Mouse (Mus musculus): ENCODE data around the gene Ccdc148.

Gene Ccdc148

DNA sequence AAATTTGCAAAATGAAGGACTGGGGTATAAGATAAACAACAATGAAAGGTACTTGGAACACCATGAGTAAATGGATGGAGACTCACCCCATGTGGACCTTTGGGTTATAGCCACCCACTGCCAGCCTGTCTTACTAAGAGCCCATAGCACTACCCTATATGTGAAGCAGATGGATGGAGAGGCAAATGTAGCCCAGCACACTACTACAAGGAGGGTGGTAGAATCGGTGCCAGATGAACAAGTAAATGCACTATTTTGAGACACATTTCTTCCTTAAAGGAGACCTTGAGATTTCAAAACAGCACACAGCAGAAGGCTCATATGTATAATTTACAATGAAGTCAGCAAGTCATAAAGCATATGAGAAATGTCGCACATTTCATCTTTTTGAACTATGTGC, 234.9 kb downstream of the Ccdc148 start:
- no peak for DNase-seq (ENCODE audit: low read depth, low spot score)

DNA sequence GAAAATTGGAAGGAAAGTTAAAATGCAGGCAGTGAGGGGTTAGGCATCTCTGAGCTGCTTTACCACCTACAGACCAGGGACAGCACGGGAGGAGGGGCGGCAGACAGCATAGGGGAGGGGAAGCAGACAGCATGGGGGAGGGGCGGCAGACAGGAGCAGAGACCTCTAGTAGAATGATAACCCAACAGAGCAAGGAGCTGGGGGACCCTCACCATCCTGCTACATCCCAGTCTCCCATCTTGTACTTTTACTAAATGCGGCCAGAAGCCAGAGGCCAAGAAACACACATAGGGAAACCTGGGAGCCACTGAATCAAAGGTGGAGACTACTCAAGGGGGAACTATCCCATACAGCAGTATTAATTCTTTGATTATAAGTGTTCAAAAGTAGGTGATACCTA, 242.1 kb downstream of the Ccdc148 start:
- DNase-seq (ENCODE audit: low read depth, low spot score) = no peak

DNA sequence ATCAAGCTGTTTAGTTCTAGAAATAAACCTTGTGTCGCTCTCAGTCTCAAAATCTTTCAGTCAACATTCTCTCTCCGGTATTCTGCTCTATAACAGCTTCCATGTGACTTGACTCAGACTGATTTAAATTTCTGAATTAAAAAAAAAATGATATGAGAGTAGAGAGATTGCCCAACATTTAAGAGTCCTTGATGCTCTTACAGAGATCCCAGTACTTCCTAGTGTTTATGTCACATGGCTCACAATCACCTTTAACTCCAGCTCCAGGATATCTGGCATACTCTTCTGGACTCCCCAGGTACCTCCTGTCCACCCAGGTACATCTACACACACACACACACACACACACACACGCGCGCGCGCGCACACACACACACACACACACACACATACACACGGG, 248.1 kb downstream of the Ccdc148 start:
- no peak for DNase-seq (ENCODE audit: low read depth, low spot score)

DNA sequence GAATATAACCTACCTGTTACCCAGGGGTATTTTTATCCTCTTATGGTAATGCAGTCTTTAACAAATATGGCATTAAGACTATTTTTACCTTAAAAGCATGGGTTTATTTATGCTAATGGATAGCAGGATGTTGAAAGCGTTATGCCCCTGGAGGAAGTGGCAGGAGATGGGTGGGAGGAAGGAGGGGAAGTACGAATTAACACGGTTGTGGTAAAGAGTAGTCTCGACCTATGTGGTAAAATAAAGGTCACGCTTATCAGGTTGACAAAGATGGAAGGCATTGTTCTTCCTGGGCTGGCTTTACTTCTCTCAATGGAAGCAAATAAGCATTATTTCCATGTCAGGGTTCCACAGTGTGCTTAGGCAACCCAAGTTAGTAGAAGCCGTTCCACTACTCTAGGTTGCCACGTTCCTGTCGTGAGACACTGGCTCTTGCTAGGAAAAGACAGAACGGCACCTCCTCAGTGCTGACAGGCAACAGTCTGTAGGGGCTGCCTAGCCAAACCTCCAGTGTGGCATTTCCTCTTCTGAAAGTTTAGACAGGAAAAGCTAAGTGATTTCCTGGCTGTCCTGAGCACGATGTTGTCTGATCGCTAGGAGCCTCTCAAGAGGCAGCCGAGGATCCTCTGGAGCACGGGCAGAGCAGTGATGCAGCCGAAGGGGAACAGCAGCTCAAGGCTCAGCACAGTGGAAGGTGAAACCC, 253.5 kb downstream of the Ccdc148 start:
- DNase-seq (ENCODE audit: low read depth, low spot score) = no peak

DNA sequence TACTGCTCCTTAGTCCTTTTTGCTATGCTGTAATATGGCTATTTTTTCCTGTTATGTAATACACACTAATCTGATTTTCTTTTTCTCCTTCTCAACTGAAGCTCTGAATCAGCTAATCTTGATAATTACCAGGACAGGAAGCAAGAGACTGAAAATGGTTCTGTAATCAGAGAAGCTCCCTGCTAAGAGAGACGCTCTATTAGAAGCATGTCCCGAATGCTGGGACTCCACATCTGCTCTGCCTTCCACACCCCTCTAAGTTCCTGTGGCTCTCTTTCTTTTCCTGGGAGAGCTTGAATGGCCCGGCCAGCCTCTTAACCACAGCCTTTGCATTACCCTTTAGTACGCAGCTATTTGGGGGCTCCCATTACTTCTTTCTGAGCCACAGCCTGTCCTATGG, 255.4 kb downstream of the Ccdc148 start:
- DNase-seq (ENCODE audit: low read depth, low spot score) = no peak

DNA sequence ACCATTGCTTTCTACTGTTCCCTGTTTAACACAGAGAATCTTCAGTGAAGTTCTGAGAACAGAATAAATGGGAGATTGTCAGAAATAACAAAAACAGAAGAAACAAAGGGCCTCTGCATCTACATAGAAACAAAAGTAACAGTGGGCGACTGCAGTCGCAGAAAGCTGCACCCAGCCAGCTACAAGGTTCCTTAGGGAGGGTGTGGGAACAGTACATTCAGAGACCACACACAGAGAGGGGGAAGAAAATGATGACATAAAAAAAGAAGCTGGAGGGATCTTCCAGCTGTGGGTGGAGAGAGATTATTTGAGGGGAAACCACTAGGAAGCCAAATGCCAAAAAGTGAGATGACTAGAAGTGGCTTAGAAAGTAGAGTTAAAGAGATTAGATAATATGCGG, 280.6 kb downstream of the Ccdc148 start:
- no peak for DNase-seq (ENCODE audit: low read depth, low spot score)

DNA sequence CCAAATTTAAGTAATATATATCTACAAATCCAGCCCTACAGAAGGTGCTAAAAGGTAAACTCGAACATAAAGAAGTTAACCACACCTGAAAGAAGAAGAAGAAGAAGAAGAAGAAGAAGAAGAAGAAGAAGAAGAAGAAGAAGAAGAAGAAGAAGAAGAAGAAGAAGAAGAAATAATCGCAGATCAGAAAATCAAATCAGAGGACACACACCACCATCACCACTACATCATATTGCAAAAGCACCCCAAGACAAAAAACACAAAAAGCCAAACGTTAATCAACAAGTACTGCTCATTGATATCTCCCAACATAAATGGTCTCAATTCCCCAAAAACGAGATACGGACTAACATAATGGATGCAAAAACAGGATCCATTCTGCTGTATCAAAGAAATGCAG, 301.3 kb downstream of the Ccdc148 start, which contains the start of gene Gm11099:
Gene Gm11099 (plus strand): TSS at position 301 of the 400 bp plus-strand sequence.
- DNase-seq (ENCODE audit: low read depth, low spot score) = no peak

DNA sequence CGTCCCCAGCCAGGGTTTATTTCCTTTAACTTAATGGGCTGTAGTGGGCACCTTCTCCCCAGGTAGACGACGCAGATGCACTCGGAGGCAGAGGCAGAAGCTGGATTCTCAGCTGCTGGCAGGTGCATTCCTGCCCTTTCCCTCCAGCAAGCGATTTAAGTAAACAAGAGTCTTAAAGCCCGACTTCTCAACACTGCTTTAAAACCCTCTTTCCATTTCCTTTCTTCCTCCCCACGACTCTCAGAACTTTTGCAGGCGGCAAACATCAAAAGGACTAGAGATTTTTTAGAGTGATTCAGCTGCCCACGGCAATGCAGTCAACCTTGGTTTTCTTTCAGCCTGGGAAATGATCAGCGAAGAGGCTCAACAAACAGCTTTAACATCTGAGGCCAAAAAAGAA, 316.0 kb downstream of the Ccdc148 start:
- no peak for DNase-seq (ENCODE audit: low read depth, low spot score)

DNA sequence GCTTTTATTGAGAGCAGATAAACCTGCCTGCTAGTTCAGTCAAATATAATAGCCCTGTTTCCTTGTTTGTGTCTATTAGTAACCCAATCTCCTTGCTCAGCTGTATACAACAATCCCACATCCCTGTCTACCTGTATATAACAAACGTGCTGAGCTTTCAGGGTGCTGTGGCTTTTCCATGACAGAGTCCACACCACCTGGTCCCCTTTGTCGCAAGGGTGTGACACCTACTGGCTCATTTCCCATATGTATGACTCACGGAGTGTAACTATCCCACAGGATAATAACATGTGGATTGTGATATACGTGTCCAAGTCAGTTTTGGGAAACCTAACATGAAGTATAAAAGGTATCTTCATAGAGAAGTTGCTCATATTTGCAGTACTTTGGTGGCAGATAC, 318.0 kb downstream of the Ccdc148 start:
- no peak for DNase-seq (ENCODE audit: low read depth, low spot score)

DNA sequence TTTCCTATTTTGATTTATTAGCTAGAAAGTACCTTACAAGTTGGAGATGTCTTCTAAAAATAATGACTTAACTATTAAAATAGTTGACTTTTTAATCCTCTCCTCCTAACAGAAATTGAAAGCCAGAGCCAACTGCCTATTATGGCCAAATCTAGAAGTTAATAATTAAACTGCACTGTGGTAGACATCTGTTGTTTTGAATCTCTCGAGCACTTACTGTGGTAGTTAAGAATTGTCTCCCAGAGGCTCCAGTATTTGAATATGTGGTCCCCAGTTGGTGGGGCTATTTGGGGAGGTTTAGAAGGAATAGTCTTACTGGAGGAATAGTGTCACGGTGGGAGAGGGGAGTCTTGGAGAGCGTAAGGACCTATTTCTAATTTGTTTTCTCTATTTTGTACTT, 319.5 kb downstream of the Ccdc148 start:
- DNase-seq (ENCODE audit: low read depth, low spot score) = no peak

DNA sequence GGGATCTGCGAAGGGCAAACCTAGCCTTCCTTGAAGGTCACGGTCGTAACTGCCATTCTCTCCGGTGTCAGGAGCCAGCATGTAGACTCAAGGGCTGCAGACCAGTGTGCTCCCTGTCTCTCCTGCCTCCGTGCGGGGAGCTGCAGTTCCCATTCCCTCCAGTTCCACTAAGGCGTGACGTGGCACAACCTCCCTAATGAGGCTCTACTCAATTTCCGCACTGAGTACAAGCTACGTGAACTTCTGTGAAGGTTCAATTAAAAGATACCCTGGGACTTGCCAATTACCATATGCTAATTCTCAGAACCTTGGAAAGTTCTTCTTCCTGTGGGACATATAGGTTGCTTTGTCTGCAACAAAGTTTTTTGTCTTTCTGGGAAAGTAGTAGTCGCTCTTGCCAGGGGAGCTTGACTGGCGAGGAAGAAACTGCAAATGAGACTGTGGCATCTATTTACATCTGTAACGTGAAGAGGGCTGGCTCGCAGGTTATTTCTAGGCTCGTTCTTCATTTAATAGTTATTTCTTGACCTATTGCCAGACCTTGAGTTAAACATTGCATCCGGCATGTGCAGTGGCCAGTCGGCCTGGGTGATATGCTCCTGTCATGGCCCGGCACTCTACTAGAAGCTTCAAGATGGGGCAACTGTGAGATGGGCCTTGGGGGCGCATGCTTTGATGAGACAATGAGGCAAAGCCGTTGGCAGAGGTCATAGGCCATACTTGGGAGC, 328.1 kb downstream of the Ccdc148 start:
- no peak for DNase-seq (ENCODE audit: low read depth, low spot score)

DNA sequence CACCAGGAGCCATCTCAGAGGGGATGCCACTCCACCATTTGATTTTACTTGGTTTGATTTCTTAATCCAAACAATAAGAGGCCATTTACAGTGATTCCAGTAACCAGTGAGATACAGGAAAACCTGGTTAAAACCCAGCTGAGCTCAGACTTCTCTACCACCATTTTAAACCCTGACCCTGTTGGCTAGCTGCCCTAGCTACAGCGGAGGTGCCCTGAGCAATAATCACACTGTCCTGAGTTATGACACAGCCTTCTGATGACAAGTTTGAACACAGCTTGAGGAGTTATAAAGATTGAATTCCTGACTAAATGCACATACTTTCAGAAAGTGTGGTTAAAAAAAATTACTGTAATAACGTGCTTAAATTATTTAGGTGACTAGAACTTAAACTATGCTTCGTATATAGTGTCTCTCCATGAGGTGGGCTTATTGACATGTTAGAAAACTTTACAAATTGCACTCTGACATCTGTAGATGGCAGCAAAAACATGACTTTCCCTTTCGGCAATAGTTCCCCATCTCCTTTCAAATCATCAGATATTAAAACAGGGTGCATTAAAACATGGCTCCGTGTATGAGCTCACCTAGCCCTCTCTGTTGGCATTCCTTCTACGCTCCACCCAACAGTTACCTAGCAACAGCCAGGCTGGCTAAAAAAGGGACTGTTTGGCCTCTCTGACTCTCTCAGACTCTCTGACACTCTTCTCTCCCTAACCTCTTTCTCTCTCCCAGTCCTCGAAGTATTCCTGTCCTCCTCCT, 330.3 kb downstream of the Ccdc148 start:
- no peak for DNase-seq (ENCODE audit: low read depth, low spot score)

DNA sequence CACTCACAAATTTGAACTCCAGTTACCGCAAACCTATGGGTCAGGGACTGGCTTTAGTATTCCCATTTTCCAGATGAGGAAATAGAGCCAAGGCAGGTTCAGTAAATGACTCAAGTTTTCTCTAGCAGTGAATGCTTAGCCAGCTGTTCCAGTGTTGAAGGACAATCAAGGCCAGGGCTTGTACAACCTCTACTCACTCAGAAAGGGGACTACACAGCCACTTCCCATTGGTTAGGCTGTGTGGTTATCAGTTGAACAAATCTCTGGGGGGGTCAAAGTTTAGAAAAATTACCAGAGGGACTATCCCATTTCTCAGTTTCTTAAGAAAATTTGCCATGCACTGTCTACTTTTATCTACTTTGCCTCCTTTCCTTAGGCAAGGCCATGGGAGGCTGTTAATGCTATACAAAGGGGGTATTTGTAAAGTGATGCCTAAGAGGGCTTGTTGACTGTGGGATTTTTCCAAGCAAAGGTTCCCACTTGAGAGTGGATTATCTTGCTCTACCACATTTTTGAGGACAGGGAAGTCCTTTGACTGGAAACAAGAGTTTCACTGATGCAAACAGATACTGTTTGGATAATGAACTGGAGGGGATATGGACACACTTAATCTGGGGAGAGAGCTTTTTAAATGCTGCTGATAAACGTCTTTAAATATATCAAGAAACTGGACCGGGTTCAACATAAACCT, 331.4 kb downstream of the Ccdc148 start:
- no peak for DNase-seq (ENCODE audit: low read depth, low spot score)

DNA sequence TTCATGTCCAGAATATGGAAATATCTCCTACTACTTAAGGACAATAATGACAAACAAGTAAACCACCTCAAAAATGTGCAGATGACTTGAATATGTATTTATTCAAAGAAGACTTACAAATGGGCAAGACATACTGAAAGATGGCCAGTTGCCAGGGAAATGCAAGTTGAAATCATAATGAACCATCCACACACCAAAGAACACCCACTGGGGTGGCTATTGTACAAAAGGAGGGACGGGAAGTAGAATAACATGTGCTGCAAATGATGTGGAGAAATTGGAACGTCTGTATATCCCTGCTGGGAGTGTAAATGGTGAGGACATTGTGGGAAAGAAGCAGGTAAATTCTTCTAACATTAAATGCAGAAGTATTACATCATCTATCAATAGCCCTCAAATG, 347.5 kb downstream of the Ccdc148 start:
- DNase-seq (ENCODE audit: low read depth, low spot score) = no peak

DNA sequence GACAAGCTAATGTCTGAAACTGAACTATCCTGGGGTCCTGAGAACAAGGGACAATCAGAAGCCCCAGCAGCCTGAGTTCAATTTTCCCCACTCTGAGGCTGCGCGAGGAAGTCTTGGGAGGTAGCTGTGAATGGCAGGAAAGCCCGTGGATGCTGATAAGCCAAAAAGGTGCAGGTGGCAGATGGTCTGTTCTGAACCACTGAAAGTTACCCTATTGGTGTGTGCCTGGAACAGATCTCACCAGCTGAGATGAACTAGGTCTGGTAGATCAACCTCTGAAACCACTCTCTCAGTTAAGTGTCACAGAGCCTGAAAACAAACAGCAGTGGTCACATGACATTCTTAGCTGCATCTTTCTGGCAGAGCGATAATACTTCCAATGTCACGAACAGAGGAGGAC, 360.9 kb downstream of the Ccdc148 start:
- no peak for DNase-seq (ENCODE audit: low read depth, low spot score)

DNA sequence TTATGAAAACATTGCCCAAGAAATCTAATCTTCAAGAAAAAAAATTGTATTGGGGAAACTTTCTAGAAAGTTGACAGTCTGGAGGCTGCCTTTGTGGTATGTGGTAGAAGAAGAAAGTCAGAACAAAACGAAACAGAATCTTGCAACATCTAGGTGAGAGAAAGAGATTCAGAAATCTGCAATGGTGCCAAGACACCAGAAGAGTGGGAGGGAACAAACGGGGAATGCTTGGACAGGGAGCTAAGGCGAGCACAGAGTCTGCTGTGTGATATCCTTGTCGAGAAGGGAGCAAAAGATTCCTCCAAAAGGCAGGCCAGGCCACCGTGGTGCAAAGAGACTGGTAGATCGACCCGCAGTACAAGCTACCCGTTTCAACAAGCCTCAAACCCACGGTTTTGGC, 361.4 kb downstream of the Ccdc148 start:
- no peak for DNase-seq (ENCODE audit: low read depth, low spot score)

DNA sequence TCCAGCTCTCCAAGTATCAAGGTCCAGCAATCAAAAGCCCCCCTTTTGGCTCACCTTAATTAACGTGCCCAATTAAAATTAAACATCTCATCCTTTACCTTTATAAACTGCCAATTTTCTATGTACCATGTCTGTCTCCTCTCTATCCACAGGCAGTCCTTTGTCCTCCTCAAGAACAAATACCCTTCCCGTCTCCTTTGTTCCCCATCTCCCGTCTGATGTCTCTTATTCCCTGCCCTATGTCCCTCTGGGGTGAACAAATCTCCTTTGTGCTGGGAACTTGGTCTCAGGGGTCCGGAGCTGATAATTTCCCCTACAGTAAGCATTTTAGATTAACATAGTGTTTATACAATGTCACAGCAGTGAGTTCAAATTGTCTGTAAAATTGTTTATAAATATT, 363.0 kb downstream of the Ccdc148 start:
- no peak for DNase-seq (ENCODE audit: low read depth, low spot score)

DNA sequence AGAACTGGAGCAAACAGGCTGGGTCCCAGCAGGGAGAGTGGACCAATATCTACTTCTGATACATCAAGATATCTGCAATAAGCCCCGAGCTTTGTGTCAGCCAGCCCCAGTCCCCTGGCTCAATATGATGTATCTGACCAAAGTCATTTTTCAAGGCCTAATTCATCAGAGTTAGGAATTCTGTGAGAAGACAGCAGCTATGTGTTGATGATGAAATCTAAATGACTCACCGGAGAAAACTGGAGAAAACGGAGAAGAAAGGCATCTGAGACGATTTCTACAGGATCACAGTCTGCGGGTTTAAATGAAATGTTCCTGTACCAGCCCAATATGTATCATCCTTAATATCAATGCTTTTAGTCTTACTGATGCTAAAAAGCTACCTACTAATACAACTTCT, 365.1 kb downstream of the Ccdc148 start:
- no peak for DNase-seq (ENCODE audit: low read depth, low spot score)

DNA sequence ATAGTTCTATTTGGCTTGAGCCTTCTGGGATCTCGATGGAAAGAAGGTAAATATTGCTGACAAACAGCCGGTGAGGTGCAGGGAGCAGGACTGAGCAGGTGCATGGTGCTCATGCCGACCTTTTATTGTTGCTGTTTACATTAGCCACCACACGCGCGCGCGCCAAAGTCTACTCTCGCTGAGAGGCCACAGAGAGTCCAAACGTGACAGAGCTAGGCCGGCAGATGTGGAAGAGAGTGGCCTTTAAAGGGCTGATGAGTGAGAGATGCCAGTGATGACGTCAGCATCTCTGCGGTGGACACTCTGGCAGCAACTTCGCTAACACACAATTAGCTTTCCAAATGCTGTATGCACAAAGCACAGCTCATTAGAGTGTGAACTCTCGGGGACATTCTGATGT, 366.0 kb downstream of the Ccdc148 start:
- DNase-seq (ENCODE audit: low read depth, low spot score) = no peak

DNA sequence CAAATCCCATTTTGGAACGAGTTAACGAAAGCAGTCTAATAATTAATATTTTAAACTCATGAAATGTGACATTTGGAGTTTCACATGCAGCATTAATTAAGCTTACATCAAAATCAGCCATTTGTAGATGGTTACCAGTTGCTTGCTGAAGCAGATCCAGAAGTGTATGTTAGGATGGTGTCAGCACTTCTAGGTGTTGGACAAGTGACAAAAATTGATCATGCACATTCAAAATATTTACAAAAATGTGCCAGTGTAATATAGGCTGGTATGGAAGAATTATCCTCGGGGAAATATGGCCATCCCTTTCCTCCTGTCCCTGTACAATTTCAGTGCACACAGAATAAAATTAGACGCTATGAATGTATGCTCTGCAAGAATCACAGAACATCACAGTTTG, 370.1 kb downstream of the Ccdc148 start:
- DNase-seq (ENCODE audit: low read depth, low spot score) = no peak

DNA sequence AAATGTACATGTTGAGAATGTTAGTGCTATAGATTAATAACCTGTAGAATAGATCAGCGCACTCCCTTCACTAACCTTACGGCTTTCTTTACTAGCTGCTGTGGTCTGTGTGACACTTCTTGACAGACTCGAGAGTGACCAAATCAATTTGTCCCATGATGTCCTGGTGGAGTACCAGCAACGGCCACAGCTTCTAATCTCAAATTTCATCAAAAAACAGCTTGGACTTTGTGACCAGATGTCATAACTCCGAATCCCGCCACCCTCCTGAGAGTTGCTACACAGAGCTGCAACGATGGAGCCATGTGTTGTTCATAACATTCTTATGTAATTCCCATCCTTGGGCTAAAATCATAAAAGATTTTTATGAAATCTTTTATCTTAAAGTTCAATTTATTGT, 370.5 kb downstream of the Ccdc148 start:
- no peak for DNase-seq (ENCODE audit: low read depth, low spot score)

DNA sequence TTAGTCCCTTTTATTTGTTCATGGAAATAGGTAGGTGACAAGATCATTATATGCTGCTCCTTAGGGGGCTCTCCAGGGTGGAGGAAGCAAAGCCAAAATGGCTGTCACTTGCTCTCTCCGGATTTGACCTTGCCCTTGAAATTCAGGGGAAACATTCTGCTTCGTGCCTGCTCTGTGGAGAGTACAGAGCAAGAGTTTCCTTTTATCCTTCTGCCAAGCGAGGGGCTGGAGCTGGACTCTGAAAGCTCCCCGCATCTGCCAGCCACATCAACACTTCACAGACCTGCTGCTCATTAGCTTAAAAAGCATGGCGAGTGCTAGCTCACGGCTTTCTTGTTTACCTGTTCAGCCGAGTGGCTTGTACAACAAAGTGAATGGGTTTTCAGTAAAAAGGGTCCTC, 373.1 kb downstream of the Ccdc148 start:
- peak; percentile 16 for DNase-seq (ENCODE audit: low read depth, low spot score)
